Mouse (Mus musculus): ENCODE data around the gene Mapk8ip3.

Gene Mapk8ip3

DNA sequence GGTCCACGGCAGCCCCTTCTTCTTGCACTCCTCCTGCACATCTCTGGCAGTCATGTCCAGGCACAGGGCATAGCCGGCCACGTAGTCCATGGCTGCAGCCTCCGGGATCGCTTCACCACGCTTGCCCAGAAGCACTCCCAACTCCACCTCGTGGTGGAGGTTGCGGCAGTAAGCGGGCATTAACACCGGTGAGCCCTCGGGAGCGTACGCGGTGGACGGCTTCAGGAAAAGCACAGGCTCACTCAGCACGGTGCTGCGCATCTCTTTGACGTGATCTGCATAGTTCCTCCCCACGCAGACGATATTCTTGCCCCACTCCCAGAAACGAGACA is 87.1 kb downstream of the Mapk8ip3 start:
- in situ Hi-C loops (cut with MboI, MseI) = loop anchor here (5.0 kb wide), 1 partner anchor 38 kb away; the partner anchor contains the start of genes Nubp2 and Spsb3

DNA sequence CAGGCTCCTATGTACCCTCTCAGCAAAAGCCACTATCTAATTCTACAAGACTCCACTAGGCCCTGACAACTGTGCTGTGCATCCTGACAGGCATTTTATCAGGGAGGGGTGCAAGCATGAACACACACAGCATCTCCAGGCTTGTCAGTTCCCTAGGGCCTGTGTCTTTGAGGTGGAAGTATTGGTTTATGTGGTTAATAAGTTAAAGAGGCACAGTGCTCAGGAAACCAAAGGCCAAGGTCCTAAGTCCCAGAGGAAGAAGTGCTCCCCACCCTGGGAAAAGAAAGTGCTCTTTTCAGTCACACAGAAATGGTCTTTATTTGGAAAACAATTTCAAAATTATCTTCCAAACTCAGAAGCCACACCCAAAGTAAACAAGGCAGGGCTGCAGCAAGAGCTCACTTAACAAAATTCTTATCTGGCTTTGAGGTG is 88.2 kb downstream of the Mapk8ip3 start:
- in situ Hi-C loops (cut with MboI, MseI) = loop anchor here (5.0 kb wide), 1 partner anchor 39 kb away; the partner anchor contains the start of genes Nubp2 and Spsb3

DNA sequence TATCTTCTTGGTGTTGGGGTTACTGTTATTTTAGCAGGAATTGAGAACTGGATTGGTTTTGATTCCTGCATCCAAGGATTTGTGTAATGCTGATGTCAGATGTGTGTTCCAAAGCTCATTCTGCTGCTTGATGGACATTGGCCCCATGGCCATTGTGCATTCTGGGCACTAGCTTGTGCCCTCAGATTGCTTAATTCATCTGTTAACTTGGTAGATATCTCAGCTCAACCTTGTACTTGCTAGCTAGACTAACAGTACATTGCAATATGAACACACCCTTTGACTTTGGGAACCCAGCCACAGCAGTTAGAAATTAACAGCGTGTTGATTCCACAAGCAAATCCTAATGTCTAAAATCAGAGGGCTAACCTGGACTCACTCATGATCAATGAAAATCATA is 89.4 kb downstream of the Mapk8ip3 start:
- in situ Hi-C loops (cut with MboI, MseI) = loop anchor here (5.0 kb wide), 1 partner anchor 40 kb away; the partner anchor contains the start of genes Nubp2 and Spsb3

DNA sequence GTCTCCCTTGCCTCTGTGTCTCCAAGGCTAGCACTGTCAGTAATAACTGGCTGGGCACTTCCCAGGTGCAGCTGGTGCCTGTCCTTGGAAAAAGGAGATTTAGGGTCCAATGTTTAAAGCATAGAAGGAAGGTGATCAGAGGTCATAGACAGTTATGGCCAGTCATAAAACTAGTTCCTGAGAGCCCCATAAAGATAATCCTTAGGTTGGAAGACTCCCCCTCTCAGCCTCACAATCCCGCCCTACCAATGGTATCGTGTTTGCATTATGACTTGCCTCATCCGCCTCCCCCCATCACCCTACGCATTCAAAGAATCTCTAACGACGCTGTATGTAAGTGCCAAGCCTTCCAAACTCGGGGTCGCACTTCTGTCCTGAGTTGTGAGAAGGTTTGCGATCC is 92.3 kb downstream of the Mapk8ip3 start:
- in situ Hi-C loops (cut with MboI, MseI) = no loop called here

DNA sequence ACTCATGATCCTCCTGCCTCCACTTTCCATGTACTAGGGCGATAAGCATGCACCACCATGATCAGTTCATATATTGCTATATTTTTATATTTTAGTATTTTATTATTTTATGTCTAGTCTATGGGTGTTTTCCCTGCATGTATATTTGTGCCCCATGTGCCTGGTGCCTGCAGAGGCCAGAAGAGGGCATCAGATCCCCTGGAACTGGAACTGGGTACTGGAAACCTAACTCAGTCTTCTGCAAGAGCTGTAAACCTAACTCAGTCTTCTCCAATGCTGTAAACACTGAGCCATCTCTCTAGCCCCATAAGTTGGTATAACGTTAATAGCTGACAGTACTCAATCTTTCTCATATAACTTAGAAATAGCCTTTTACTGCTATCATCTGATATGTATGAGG is 94.1 kb downstream of the Mapk8ip3 start:
- in situ Hi-C loops (cut with MboI, MseI) = no loop called here
